In genomic region chr15:36373900-36374611, GRCm38 (mm10) we compare ENCODE assay signal across 8 mouse cellular contexts.
DNase-seq lines count a peak whose midpoint lies in the region; ATAC-seq lines count a peak whose summit lies in the region.

No protein-coding gene starts in this region.

- no peaks in the 10 kb centered on the region for H3K27me3 ChIP-seq in forebrain, embryonic 16.5 days (replicated peaks; ENCODE audit: control insufficient read depth, insufficient read depth, low read length)
- H3K27me3 ChIP-seq in kidney, embryonic 15.5 days: 0 out of 2 replicates have a peak, but pooled peaks cover 3% of the 10 kb centered on the region
- no peaks in the 10 kb centered on the region for H3K27me3 ChIP-seq in lung, embryonic 15.5 days

- no peak overlapping the region for H3K27ac ChIP-seq in forebrain, embryonic 16.5 days (ENCODE audit: low read length)
- peak overlapping the region; percentile 95 for H3K27ac ChIP-seq in kidney, embryonic 15.5 days
- H3K27ac ChIP-seq in lung, embryonic 15.5 days: peak overlapping the region; percentile 98

- H3K9me3 ChIP-seq in forebrain, embryonic 16.5 days (ENCODE audit: control insufficient read depth, low read length): no peaks in the 10 kb centered on the region
- H3K9me3 ChIP-seq in kidney, embryonic 15.5 days (replicated peaks): no peaks in the 10 kb centered on the region
- H3K9me3 ChIP-seq in lung, embryonic 15.5 days: no peaks in the 10 kb centered on the region; the same call in 1 of the 2 replicates

- DNase-seq in frontal cortex, postnatal 25 days (ENCODE audit: low spot score in 2 of 2): no peak
- DNase-seq in adrenal gland, postnatal 36 days: peak; percentile 25 to 32
- DNase-seq in ovary, adult 18-20 months (ENCODE audit: low spot score): peak; percentile 60
- no peak for DNase-seq in T-cell, adult 2 months (ENCODE audit: low spot score)

- ATAC-seq in frontal cortex, adult (ENCODE audit: low TSS enrichment): peak; percentile 53
- peak; percentile 62 for ATAC-seq in forebrain, embryonic 16.5 days
- peak; percentile 84 for ATAC-seq in kidney, embryonic 15.5 days (replicated peaks; ENCODE audit: low FRiP score)
- peak; percentile 79 for ATAC-seq in lung, embryonic 15.5 days (ENCODE audit: borderline replicate concordance, extremely low read depth, low FRiP score, low TSS enrichment)

- H3K9ac ChIP-seq in forebrain, embryonic 16.5 days (replicated peaks; ENCODE audit: low read depth, low read length): peak overlapping the region; percentile 52
- peak overlapping the region; percentile 35 for H3K9ac ChIP-seq in kidney, embryonic 15.5 days
- peak overlapping the region; percentile 45 for H3K9ac ChIP-seq in lung, embryonic 15.5 days

- H3K36me3 ChIP-seq in forebrain, embryonic 16.5 days (ENCODE audit: control insufficient read depth, insufficient read depth): no peaks in the 10 kb centered on the region
- H3K36me3 ChIP-seq in kidney, embryonic 15.5 days: no peaks in the 10 kb centered on the region
- H3K36me3 ChIP-seq in lung, embryonic 15.5 days: no peaks in the 10 kb centered on the region

- peak overlapping the region; percentile 39 for H3K4me3 ChIP-seq in forebrain, embryonic 16.5 days (replicated peaks; ENCODE audit: low read length)
- peak overlapping the region; percentile 47 for H3K4me3 ChIP-seq in kidney, embryonic 15.5 days (replicated peaks)
- H3K4me3 ChIP-seq in lung, embryonic 15.5 days: peak overlapping the region; percentile 42

- peaks cover 12% of the 10 kb centered on the region for H3K4me1 ChIP-seq in forebrain, embryonic 16.5 days (replicated peaks; ENCODE audit: control insufficient read depth, insufficient read depth, low read length)
- H3K4me1 ChIP-seq in kidney, embryonic 15.5 days: peaks cover 39% of the 10 kb centered on the region
- H3K4me1 ChIP-seq in lung, embryonic 15.5 days: peaks cover 42% of the 10 kb centered on the region

- peak overlapping the region; percentile 85 for H3K4me2 ChIP-seq in forebrain, embryonic 16.5 days (ENCODE audit: low read length)
- peak overlapping the region; percentile 81 for H3K4me2 ChIP-seq in kidney, embryonic 15.5 days
- peak overlapping the region; percentile 82 for H3K4me2 ChIP-seq in lung, embryonic 15.5 days

- WGBS in forebrain, embryonic 16.5 days: 6% methylated on average over 11 of the region's 11 CpGs
- 9% methylated on average over 11 of the region's 11 CpGs for whole genome bisulfite sequencing in kidney, embryonic 15.5 days
- 5% methylated on average over 11 of the region's 11 CpGs for WGBS in lung, embryonic 15.5 days

Comparison
In these comparisons a context has a peak if more than half of its experiments do, and no peak if none do; other contexts are left out.
1. DNase-seq: peak in adrenal gland, postnatal 36 days (2 of 2) and ovary, adult 18-20 months (single experiment); none in frontal cortex, postnatal 25 days (0 of 2) and T-cell, adult 2 months (single experiment).
2. Peak in every context shown above with its lines, with median percentiles within 50 percentile points of each other: ATAC-seq, H3K4me2 ChIP-seq, H3K4me3 ChIP-seq and H3K9ac ChIP-seq.